Mouse (Mus musculus) neural tube, embryonic 11.5 days (tissue): Measurements from ENCODE around the gene Zfp423. TPM values are rescaled to one million over a fixed set of nuclear protein-coding genes. Genes with fewer than 3 reads are reported as not detected.

Experiments used
- ATAC-seq: fragments of 200-750 bp; cut with Nextera tagmentation; 2 replicates; pipeline ENCODE4 v1.8.0; 2017; ENCODE audit warnings: moderate number of reproducible peaks, mild to moderate bottlenecking, moderate TSS enrichment, moderate library complexity; ENCODE audit not compliant: insufficient read depth, low FRiP score, low TSS enrichment
- DNase-seq: peaks from one replicate; pipeline ENCODE4 v3.0.0-alpha.2; 2015; ENCODE audit warnings: low spot score
- H3K27ac ChIP-seq: fragments of 300-500 bp; sonication (generic); 2 replicates; pipeline ENCODE4 v1.5.1; 2014; ENCODE audit warnings: low read depth, mild to moderate bottlenecking, low read length
- H3K27me3 ChIP-seq: fragments of 300-500 bp; sonication (generic); 2 replicates; pipeline ENCODE4 v1.6.1; 2014; ENCODE audit warnings: mild to moderate bottlenecking, low read length, mixed read lengths; ENCODE audit not compliant: control insufficient read depth, insufficient read depth
- H3K36me3 ChIP-seq: fragments of 300-500 bp; sonication (generic); 2 replicates; pipeline ENCODE4 v1.6.1; 2014; ENCODE audit warnings: mild to moderate bottlenecking, low read length, moderate library complexity, mixed read lengths; ENCODE audit not compliant: control insufficient read depth, insufficient read depth
- H3K4me1 ChIP-seq: fragments of 300-500 bp; sonication (generic); 2 replicates; pipeline ENCODE4 v1.6.1; 2014; ENCODE audit warnings: low read length, mixed read lengths; ENCODE audit not compliant: control insufficient read depth, insufficient read depth
- H3K4me2 ChIP-seq: fragments of 300-500 bp; sonication (generic); 2 replicates; pipeline ENCODE4 v1.6.1; 2014; ENCODE audit warnings: low read depth, mild to moderate bottlenecking, moderate library complexity
- H3K4me3 ChIP-seq: fragments of 300-500 bp; sonication (generic); 2 replicates; pipeline ENCODE4 v1.5.1; 2014; ENCODE audit warnings: low read depth, low read length
- H3K9ac ChIP-seq: fragments of 300-500 bp; sonication (generic); 2 replicates; pipeline ENCODE4 v1.6.1; 2014; ENCODE audit warnings: mild to moderate bottlenecking, low read length
- H3K9me3 ChIP-seq: fragments of 300-500 bp; sonication (generic); 2 replicates; pipeline ENCODE4 v1.6.1; 2016; ENCODE audit warnings: low read length; ENCODE audit not compliant: control insufficient read depth
- WGBS: fragments of 180-500 bp; shearing (Covaris S2); extraction: QIAGEN DNeasy Blood & Tissue Kit; methylation state at CpG from one replicate; pipeline ENCODE4 v1.1.7; 2014; 5-methylcytosine and 5-hydroxymethylcytosine counted together
- polyA plus RNA-seq: library from polyadenylated mRNA; unstranded; fragments of >200 nt; fragmentation: Nextera tagmentation; extraction: Ambion mirVana; gene quantifications from 2 replicates; pipeline ENCODE4 v1.2.1, GENCODE M21; 2014

The Zfp423 gene
- polyA plus RNA-seq, 1 experiment from 2014 or later = 40.7 TPM

DNA sequence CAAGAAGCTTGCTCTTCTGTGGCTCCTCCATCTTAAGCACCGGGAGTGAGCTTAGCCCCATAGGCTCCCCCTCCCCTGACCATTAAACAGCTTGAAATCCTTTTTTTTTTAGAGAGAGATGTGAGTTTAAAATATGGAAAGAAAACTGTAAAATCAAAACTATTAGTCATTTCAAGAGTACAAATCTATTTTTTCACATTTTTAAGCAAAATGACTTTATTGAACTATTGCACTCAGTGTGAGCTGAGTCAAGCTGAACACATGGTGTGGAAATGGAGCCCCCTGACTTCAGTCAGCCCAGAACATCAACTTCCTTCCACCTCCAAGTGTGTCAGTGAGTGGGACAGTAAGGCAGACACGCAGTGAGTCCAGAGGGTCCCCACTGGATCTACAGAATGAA lies 339.9 kb downstream of the Zfp423 start:
- no peak for DNase-seq
- ATAC-seq = no peak
- H3K4me3 ChIP-seq = no peak overlapping the region
- H3K27ac ChIP-seq = no peak overlapping the region
- no peaks in the 10 kb centered on the region for H3K27me3 ChIP-seq
- H3K4me2 ChIP-seq = no peak overlapping the region
- WGBS = 76% methylated on average over 2 of the region's 2 CpGs
- no peaks in the 10 kb centered on the region for H3K9me3 ChIP-seq
- no peak overlapping the region for H3K9ac ChIP-seq
- no peaks in the 10 kb centered on the region for H3K36me3 ChIP-seq
- no peaks in the 10 kb centered on the region for H3K4me1 ChIP-seq

DNA sequence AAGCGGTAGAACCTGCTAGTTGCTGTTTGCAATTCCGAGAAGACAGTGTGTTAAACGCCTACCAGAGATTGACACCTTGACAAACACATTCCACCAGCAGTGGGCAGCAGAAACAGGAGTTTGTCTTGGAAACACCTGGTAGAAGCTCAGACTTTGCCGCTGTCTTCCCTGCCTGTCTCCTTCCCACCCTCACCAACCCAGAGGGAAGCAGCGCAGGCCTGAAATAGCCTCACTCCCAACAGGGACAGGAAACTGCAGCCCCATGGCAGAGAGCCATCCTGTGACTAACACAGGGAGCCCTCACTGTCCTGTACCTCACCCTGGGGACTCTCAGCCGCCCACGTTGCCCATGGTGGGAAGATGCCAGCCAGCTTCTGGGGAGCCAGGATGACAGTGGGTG lies 340.3 kb downstream of the Zfp423 start:
- Histone ChIP-seq H3K36me3 (no peaks in the 10 kb centered on the region), H3K4me3 (no peak overlapping the region), H3K27ac (no peak overlapping the region), H3K9me3 (no peaks in the 10 kb centered on the region), H3K9ac (no peak overlapping the region), H3K27me3 (no peaks in the 10 kb centered on the region), H3K4me2 (no peak overlapping the region), H3K4me1 (no peaks in the 10 kb centered on the region)
- DNase-seq = no peak
- no peak for ATAC-seq
- WGBS = 45% methylated on average over 7 of the region's 7 CpGs

DNA sequence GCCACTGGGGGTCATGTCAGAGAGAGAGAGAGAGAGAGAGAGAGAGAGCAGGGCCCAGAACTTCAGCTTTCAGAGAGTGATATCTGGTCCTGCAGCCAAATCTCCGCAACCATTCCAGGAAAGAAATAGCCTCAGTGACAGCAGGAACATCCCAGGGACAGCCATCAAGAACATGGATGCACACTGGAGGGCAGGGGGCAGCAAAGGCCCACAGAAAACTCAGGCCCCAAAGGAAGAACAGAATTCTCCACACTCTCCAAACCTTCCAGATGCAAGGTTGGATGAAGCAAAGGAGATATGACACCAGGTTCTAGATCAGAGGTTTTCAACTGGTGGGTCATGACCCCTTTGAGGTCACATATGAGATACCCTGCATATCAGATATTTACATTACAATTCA lies 345.7 kb downstream of the Zfp423 start:
- 80% methylated on average over 1 of the region's 1 CpGs for WGBS
- no peaks in the 10 kb centered on the region for H3K4me1 ChIP-seq
- ATAC-seq (no peak), DNase-seq (no peak)
- H3K4me2 ChIP-seq = no peak overlapping the region
- H3K4me3 ChIP-seq = no peak overlapping the region
- H3K9me3 ChIP-seq = no peaks in the 10 kb centered on the region
- no peaks in the 10 kb centered on the region for H3K36me3 ChIP-seq
- no peak overlapping the region for H3K27ac ChIP-seq
- no peaks in the 10 kb centered on the region for H3K27me3 ChIP-seq
- H3K9ac ChIP-seq = no peak overlapping the region

Other genes with a start within 250 kb of the Zfp423 start
- 30.9 and 37.0 TPM in 2 replicates for gene Cnep1r1, start 159.2 kb upstream of the Zfp423 start, polyA plus RNA-seq
- 47.8 and 54.5 TPM in 2 replicates for gene Heatr3, start 178.3 kb upstream of the Zfp423 start, polyA plus RNA-seq
- 11.1 and 11.2 TPM in 2 replicates for gene Tent4b, start 239.6 kb upstream of the Zfp423 start, polyA plus RNA-seq